Mouse (Mus musculus): Measurements from ENCODE around the gene Mafk. TPM values are rescaled to one million over a fixed set of nuclear protein-coding genes. Genes with fewer than 3 reads are reported as not detected.

Gene Mafk
- polyA plus RNA-seq, 1 experiment from 2014 or later = 18.3 TPM

GRCm38 (mm10) chr5:139809397-139809796 is 18.1 kb downstream of the Mafk start:
- Histone ChIP-seq H3K9ac (no peak overlapping the region), H3K36me3 (no peaks in the 10 kb centered on the region), H3K4me3 (replicated peaks) (no peak overlapping the region), H3K9me3 (no peaks in the 10 kb centered on the region), H3K4me2 (no peak overlapping the region), H3K27ac (no peak overlapping the region), H3K4me1 (peaks cover 14% of the 10 kb centered on the region; the same call in 1 of the 2 replicates), H3K27me3 (replicated peaks) (0 out of 2 replicates have a peak, but pooled peaks cover 5% of the 10 kb centered on the region)
- ATAC-seq (ENCODE audit: insufficient read depth, low FRiP score, low read depth) = no peak
- WGBS = 74% methylated on average over 4 of the region's 4 CpGs

GRCm38 (mm10) chr5:139811677-139812397 is 20.5 kb downstream of the Mafk start:
- ATAC-seq (ENCODE audit: insufficient read depth, low FRiP score, low read depth) = no peak
- H3K9me3 ChIP-seq = no peaks in the 10 kb centered on the region
- H3K9ac ChIP-seq = no peak overlapping the region
- 65% methylated on average over 15 of the region's 15 CpGs for WGBS
- 0 out of 2 replicates have a peak, but pooled peaks cover 5% of the 10 kb centered on the region for H3K27me3 ChIP-seq (replicated peaks)
- H3K4me1 ChIP-seq = peaks cover 5% of the 10 kb centered on the region; the same call in 1 of the 2 replicates
- peak overlapping the region; percentile 43; the same call in 1 of the 2 replicates for H3K4me2 ChIP-seq
- no peak overlapping the region for H3K4me3 ChIP-seq (replicated peaks)
- no peaks in the 10 kb centered on the region for H3K36me3 ChIP-seq
- H3K27ac ChIP-seq = peak overlapping the region; percentile 26; the same call in 1 of the 2 replicates

- H3K4me1 ChIP-seq = peaks cover 5% of the 10 kb centered on the region; the same call in 1 of the 2 replicates
- H3K36me3 ChIP-seq = no peaks in the 10 kb centered on the region
- WGBS = 57% methylated on average over 20 of the region's 20 CpGs
- no peak overlapping the region for H3K9ac ChIP-seq
- ATAC-seq (ENCODE audit: insufficient read depth, low FRiP score, low read depth) = no peak
- H3K27ac ChIP-seq = 0 out of 2 replicates have a peak overlapping the region, but pooled peaks have one; percentile 26
- no peaks in the 10 kb centered on the region for H3K9me3 ChIP-seq
- H3K4me2 ChIP-seq = peak overlapping the region; percentile 43
- H3K4me3 ChIP-seq (replicated peaks) = peak overlapping the region; percentile 40
- H3K27me3 ChIP-seq (replicated peaks) = 0 out of 2 replicates have a peak, but pooled peaks cover 5% of the 10 kb centered on the region
These were observed 21.2 kb downstream of the Mafk start for GRCm38 (mm10) chr5:139812398-139813125.

- H3K4me3 ChIP-seq (replicated peaks) = peak overlapping the region; percentile 40
These were observed 21.8 kb downstream of the Mafk start for GRCm38 (mm10) chr5:139813126-139813490.

GRCm38 (mm10) chr5:139813963-139814381 is 22.7 kb downstream of the Mafk start:
- 6% methylated on average over 12 of the region's 13 CpGs for WGBS
- H3K36me3 ChIP-seq = no peaks in the 10 kb centered on the region
- H3K27ac ChIP-seq = peak overlapping the region; percentile 83
- no peaks in the 10 kb centered on the region for H3K9me3 ChIP-seq
- H3K27me3 ChIP-seq (replicated peaks) = 0 out of 2 replicates have a peak, but pooled peaks cover 5% of the 10 kb centered on the region
- 0 out of 2 replicates have a peak overlapping the region, but pooled peaks have one; percentile 9 for H3K9ac ChIP-seq
- peak; percentile 71 for ATAC-seq (ENCODE audit: insufficient read depth, low FRiP score, low read depth)
- H3K4me1 ChIP-seq = peaks cover 5% of the 10 kb centered on the region; the same call in 1 of the 2 replicates
- peak overlapping the region; percentile 40 for H3K4me3 ChIP-seq (replicated peaks)
- H3K4me2 ChIP-seq = peak overlapping the region; percentile 43

More at GRCm38 (mm10) chr5:139813126-139813490, 21.8 kb downstream of the Mafk start:
- no peak overlapping the region for H3K9ac ChIP-seq
- ATAC-seq (ENCODE audit: insufficient read depth, low FRiP score, low read depth) = peak; percentile 32; the same call in 1 of the 2 replicates
- H3K9me3 ChIP-seq = no peaks in the 10 kb centered on the region
- peaks cover 5% of the 10 kb centered on the region; the same call in 1 of the 2 replicates for H3K4me1 ChIP-seq
- H3K27me3 ChIP-seq (replicated peaks) = 0 out of 2 replicates have a peak, but pooled peaks cover 5% of the 10 kb centered on the region
- H3K4me2 ChIP-seq = peak overlapping the region; percentile 43
- H3K27ac ChIP-seq = peak overlapping the region; percentile 44; the same call in 1 of the 2 replicates
- WGBS = 24% methylated on average over 10 of the region's 10 CpGs
- H3K36me3 ChIP-seq = no peaks in the 10 kb centered on the region

GRCm38 (mm10) chr5:139815964-139816363 is 24.7 kb downstream of the Mafk start:
- 52% methylated on average over 6 of the region's 6 CpGs for WGBS

GRCm38 (mm10) chr5:139816445-139816844 is 25.1 kb downstream of the Mafk start:
- peaks cover 5% of the 10 kb centered on the region; the same call in 1 of the 2 replicates for H3K4me1 ChIP-seq
- no peak overlapping the region for H3K4me3 ChIP-seq (replicated peaks)
- H3K27me3 ChIP-seq (replicated peaks) = 0 out of 2 replicates have a peak, but pooled peaks cover 5% of the 10 kb centered on the region
- no peaks in the 10 kb centered on the region for H3K9me3 ChIP-seq
- ATAC-seq (ENCODE audit: insufficient read depth, low FRiP score, low read depth) = no peak
- no peak overlapping the region for H3K4me2 ChIP-seq
- H3K9ac ChIP-seq = no peak overlapping the region
- H3K27ac ChIP-seq = no peak overlapping the region
- no peaks in the 10 kb centered on the region for H3K36me3 ChIP-seq

More at GRCm38 (mm10) chr5:139815964-139816363, 24.7 kb downstream of the Mafk start:
- H3K36me3 ChIP-seq = no peaks in the 10 kb centered on the region
- H3K4me2 ChIP-seq = no peak overlapping the region
- H3K4me1 ChIP-seq = peaks cover 5% of the 10 kb centered on the region; the same call in 1 of the 2 replicates
- no peak overlapping the region for H3K9ac ChIP-seq
- ATAC-seq (ENCODE audit: insufficient read depth, low FRiP score, low read depth) = no peak
- H3K9me3 ChIP-seq = no peaks in the 10 kb centered on the region
- H3K27me3 ChIP-seq (replicated peaks) = 0 out of 2 replicates have a peak, but pooled peaks cover 5% of the 10 kb centered on the region
- H3K4me3 ChIP-seq (replicated peaks) = no peak overlapping the region
- H3K27ac ChIP-seq = no peak overlapping the region

GRCm38 (mm10) chr5:139817292-139817691 is 26.0 kb downstream of the Mafk start:
- Histone ChIP-seq H3K4me3 (replicated peaks) (no peak overlapping the region), H3K27me3 (replicated peaks) (0 out of 2 replicates have a peak, but pooled peaks cover 5% of the 10 kb centered on the region), H3K9ac (no peak overlapping the region), H3K27ac (no peak overlapping the region), H3K36me3 (no peaks in the 10 kb centered on the region), H3K9me3 (no peaks in the 10 kb centered on the region), H3K4me2 (no peak overlapping the region), H3K4me1 (peaks cover 5% of the 10 kb centered on the region; the same call in 1 of the 2 replicates)
- WGBS = 3% methylated on average over 1 of the region's 1 CpGs
- ATAC-seq (ENCODE audit: insufficient read depth, low FRiP score, low read depth) = no peak

GRCm38 (mm10) chr5:139818056-139818455 is 26.7 kb downstream of the Mafk start:
- no peaks in the 10 kb centered on the region for H3K4me1 ChIP-seq
- H3K9me3 ChIP-seq = no peaks in the 10 kb centered on the region
- no peak for ATAC-seq (ENCODE audit: insufficient read depth, low FRiP score, low read depth)
- H3K4me3 ChIP-seq (replicated peaks) = no peak overlapping the region
- no peak overlapping the region for H3K27ac ChIP-seq
- no peak overlapping the region for H3K9ac ChIP-seq
- no peak overlapping the region for H3K4me2 ChIP-seq
- H3K36me3 ChIP-seq = peaks cover 3% of the 10 kb centered on the region; the same call in 1 of the 2 replicates
- WGBS = 77% methylated on average over 3 of the region's 3 CpGs
- 0 out of 2 replicates have a peak, but pooled peaks cover 5% of the 10 kb centered on the region for H3K27me3 ChIP-seq (replicated peaks)

GRCm38 (mm10) chr5:139818801-139819200 is 27.5 kb downstream of the Mafk start:
- 47% methylated on average over 4 of the region's 4 CpGs for WGBS
- no peak overlapping the region; the same call in 1 of the 2 replicates for H3K27ac ChIP-seq
- peaks cover 9% of the 10 kb centered on the region; the same call in 1 of the 2 replicates for H3K36me3 ChIP-seq
- no peaks in the 10 kb centered on the region for H3K9me3 ChIP-seq
- H3K9ac ChIP-seq = no peak overlapping the region
- 0 out of 2 replicates have a peak, but pooled peaks have one; percentile 21 for ATAC-seq (ENCODE audit: insufficient read depth, low FRiP score, low read depth)
- no peak overlapping the region for H3K4me2 ChIP-seq
- no peaks in the 10 kb centered on the region for H3K4me1 ChIP-seq
- no peak overlapping the region for H3K4me3 ChIP-seq (replicated peaks)
- H3K27me3 ChIP-seq (replicated peaks) = 0 out of 2 replicates have a peak, but pooled peaks cover 5% of the 10 kb centered on the region

GRCm38 (mm10) chr5:139819538-139820181 is 28.3 kb downstream of the Mafk start, which contains the start of gene Tmem184a:
Gene Tmem184a, minus strand, starts transcription at chr5:139819917.
- Histone ChIP-seq H3K27me3 (replicated peaks) (no peaks in the 10 kb centered on the region), H3K9me3 (no peaks in the 10 kb centered on the region), H3K36me3 (peaks cover 13% of the 10 kb centered on the region; the same call in 1 of the 2 replicates), H3K9ac (no peak within 1 kb of the TSS), H3K4me1 (no peaks in the 10 kb centered on the region), H3K27ac (peak within 1 kb of the TSS; percentile 55; the same call in 1 of the 2 replicates), H3K4me3 (replicated peaks) (no peak within 1 kb of the TSS), H3K4me2 (peak within 1 kb of the TSS; percentile 17; the same call in 1 of the 2 replicates)
- WGBS = 78% methylated on average over 9 of the region's 9 CpGs
- ATAC-seq (ENCODE audit: insufficient read depth, low FRiP score, low read depth) = no peak
